Mouse (Mus musculus) heart, postnatal 0 days (tissue): Measurements from ENCODE around the gene Tspan18. TPM values are rescaled to one million over a fixed set of nuclear protein-coding genes. Genes with fewer than 3 reads are reported as not detected.

Source experiments
- ATAC-seq: fragments of 200-750 bp; cut with Nextera tagmentation; 2 replicates; pipeline ENCODE4 v1.8.0; 2017; ENCODE audit warnings: low read depth, moderate number of reproducible peaks, moderate library complexity; ENCODE audit not compliant: insufficient read depth
- DNase-seq: peaks from one replicate; pipeline ENCODE4 v3.0.0-alpha.2; 2016; ENCODE audit warnings: low spot score
- H3K27ac ChIP-seq: fragments of 300-500 bp; sonication (generic); 2 replicates; pipeline ENCODE4 v1.5.1; 2014; ENCODE audit warnings: low read depth, mild to moderate bottlenecking
- H3K27me3 ChIP-seq: fragments of 300-500 bp; sonication (generic); 2 replicates; pipeline ENCODE4 v1.6.1; 2014; ENCODE audit warnings: low read length, mixed read lengths; ENCODE audit not compliant: control insufficient read depth, insufficient read depth
- H3K36me3 ChIP-seq: fragments of 300-500 bp; sonication (generic); replicated peaks from 2 replicates; pipeline ENCODE4 v1.6.1; 2014; ENCODE audit warnings: low read length, mixed read lengths; ENCODE audit not compliant: control insufficient read depth, insufficient read depth
- H3K4me1 ChIP-seq: fragments of 300-500 bp; sonication (generic); 2 replicates; pipeline ENCODE4 v1.6.1; 2014; ENCODE audit warnings: antibody characterized with exemption; ENCODE audit not compliant: control insufficient read depth, insufficient read depth
- H3K4me2 ChIP-seq: fragments of 300-500 bp; sonication (generic); 2 replicates; pipeline ENCODE4 v1.6.1; 2014; ENCODE audit warnings: low read depth, mild to moderate bottlenecking, low read length, moderate library complexity
- H3K4me3 ChIP-seq: fragments of 300-500 bp; sonication (generic); 2 replicates; pipeline ENCODE4 v1.5.1; 2014; ENCODE audit warnings: low read depth, low read length
- H3K9ac ChIP-seq: fragments of 300-500 bp; sonication (generic); replicated peaks from 2 replicates; pipeline ENCODE4 v1.6.1; 2014; ENCODE audit warnings: low read depth, low read length, mixed read lengths
- H3K9me3 ChIP-seq: fragments of 300-500 bp; sonication (generic); replicated peaks from 2 replicates; pipeline ENCODE4 v1.6.1; 2016; ENCODE audit warnings: low read length; ENCODE audit not compliant: control insufficient read depth
- CTCF ChIP-seq: IDR thresholded peaks from 2 replicates; pipeline ENCODE4 v1.5.1; 2016; ENCODE audit warnings: antibody characterized with exemption, control low read depth, low read depth
- EP300 ChIP-seq: IDR thresholded peaks from 2 replicates; pipeline ENCODE4 v1.6.1; 2016; ENCODE audit warnings: antibody characterized with exemption, low read depth
- WGBS: fragments of 180-500 bp; shearing (Covaris S2); extraction: QIAGEN DNeasy Blood & Tissue Kit; methylation state at CpG from one replicate; pipeline ENCODE4 v1.1.7; 2014; 5-methylcytosine and 5-hydroxymethylcytosine counted together
- polyA plus RNA-seq: library from polyadenylated mRNA; unstranded; fragments of >200 nt; fragmentation: Nextera tagmentation; extraction: Ambion mirVana; gene quantifications from 2 replicates; pipeline ENCODE4 v1.2.1, GENCODE M21; 2015
- total RNA-seq: library from RNA; depleted of rRNA; stranded (reverse); fragments of >200 nt; gene quantifications from 2 replicates; pipeline ENCODE4 v1.2.3, GENCODE M21; 2014; ENCODE audit warnings: low replicate concordance

Tspan18 gene
- total and polyA plus RNA-seq, 2 experiments from 2014 or later: 39.8 to 64.4 TPM

GRCm38 (mm10) chr2:93166734-93167406 is 167.4 kb downstream of the Tspan18 start:
- Histone ChIP-seq H3K4me3 (no peak overlapping the region), H3K4me1 (peaks cover 18% of the 10 kb centered on the region), H3K4me2 (no peak overlapping the region), H3K9me3 (no peaks in the 10 kb centered on the region), H3K27ac (peak overlapping the region; percentile 32; the same call in 1 of the 2 replicates), H3K9ac (no peak overlapping the region), H3K36me3 (no peaks in the 10 kb centered on the region), H3K27me3 (0 out of 2 replicates have a peak, but pooled peaks cover 10% of the 10 kb centered on the region)
- TF ChIP-seq EP300: no peak
- TF ChIP-seq CTCF: no peak
- WGBS: 74% methylated on average over 14 of the region's 14 CpGs
- DNase-seq: no peak
- no peak; the same call in 1 of the 2 replicates for ATAC-seq

GRCm38 (mm10) chr2:93166295-93166694 is 168.0 kb downstream of the Tspan18 start:
- no peak overlapping the region for H3K9ac ChIP-seq
- H3K9me3 ChIP-seq: no peaks in the 10 kb centered on the region
- no peak overlapping the region for H3K4me3 ChIP-seq
- no peak for ATAC-seq
- no peak for TF ChIP-seq EP300
- no peak for TF ChIP-seq CTCF
- no peak for DNase-seq
- peak overlapping the region; percentile 32 for H3K27ac ChIP-seq
- H3K4me2 ChIP-seq: no peak overlapping the region
- H3K27me3 ChIP-seq: 0 out of 2 replicates have a peak, but pooled peaks cover 7% of the 10 kb centered on the region
- H3K4me1 ChIP-seq: peaks cover 18% of the 10 kb centered on the region
- H3K36me3 ChIP-seq: no peaks in the 10 kb centered on the region
- WGBS: 67% methylated on average over 6 of the region's 6 CpGs

GRCm38 (mm10) chr2:93163750-93164335 is 170.5 kb downstream of the Tspan18 start:
- DNase-seq: no peak
- WGBS: 76% methylated on average over 6 of the region's 6 CpGs

GRCm38 (mm10) chr2:93163317-93163716 is 171.0 kb downstream of the Tspan18 start:
- ATAC-seq (peak; percentile 33), DNase-seq (no peak)
- Histone ChIP-seq H3K4me3 (no peak overlapping the region), H3K9ac (no peak overlapping the region), H3K4me2 (no peak overlapping the region), H3K27me3 (no peaks in the 10 kb centered on the region), H3K9me3 (no peaks in the 10 kb centered on the region), H3K4me1 (peaks cover 18% of the 10 kb centered on the region), H3K27ac (peak overlapping the region; percentile 49), H3K36me3 (no peaks in the 10 kb centered on the region)
- TF ChIP-seq EP300 (no peak), CTCF (no peak)
- 5% methylated on average over 2 of the region's 2 CpGs for WGBS

More at GRCm38 (mm10) chr2:93163750-93164335, 170.5 kb downstream of the Tspan18 start:
- Histone ChIP-seq H3K27me3 (no peaks in the 10 kb centered on the region), H3K9ac (no peak overlapping the region), H3K36me3 (no peaks in the 10 kb centered on the region), H3K27ac (no peak overlapping the region), H3K4me2 (no peak overlapping the region), H3K4me3 (no peak overlapping the region), H3K4me1 (peaks cover 18% of the 10 kb centered on the region), H3K9me3 (no peaks in the 10 kb centered on the region)
- TF ChIP-seq CTCF: no peak
- TF ChIP-seq EP300: no peak
- no peak for ATAC-seq

- ATAC-seq: peak; percentile 19
Measured at GRCm38 (mm10) chr2:93162791-93163190, 171.5 kb downstream of the Tspan18 start.

More at GRCm38 (mm10) chr2:93162791-93163190, 171.5 kb downstream of the Tspan18 start:
- Histone ChIP-seq H3K4me1 (peaks cover 18% of the 10 kb centered on the region), H3K27me3 (no peaks in the 10 kb centered on the region), H3K4me2 (no peak overlapping the region), H3K9ac (no peak overlapping the region), H3K9me3 (no peaks in the 10 kb centered on the region), H3K4me3 (no peak overlapping the region), H3K27ac (peak overlapping the region; percentile 49), H3K36me3 (no peaks in the 10 kb centered on the region)
- DNase-seq: no peak
- WGBS: 35% methylated on average over 4 of the region's 4 CpGs
- TF ChIP-seq CTCF (no peak), EP300 (peak; percentile 63; the same call in 1 of the 2 replicates)
